Mouse (Mus musculus): ENCODE data around the gene Vps4a. TPM values are rescaled to one million over a fixed set of nuclear protein-coding genes. Genes with fewer than 3 reads are reported as not detected.
A peak's percentile ranks its signal among the peaks of the same experiment; 100 is the strongest.
"Not testable (repeated sequence)": the region's sequence is repeated elsewhere in the genome, so short reads cannot be mapped to it uniquely, and the experiment has no call there.

Vps4a gene
- total RNA-seq (2021) = 10 to 100 TPM; 77.8 to 82.3 TPM
- long read RNA-seq, experiment 1, transcript Vps4a-201 (11 exons, 2,178 nt) = major isoform, 64 of 71 reads
- long read RNA-seq, experiment 1, partial matches to known transcripts = 3 of 71 reads
- long read RNA-seq, experiment 1, other reads (novel, unspliced or antisense) = 4 of 71 reads
- long read RNA-seq, experiment 2, transcript Vps4a-201 (11 exons, 2,178 nt) = major isoform, 114 of 133 reads
- long read RNA-seq, experiment 2, partial matches to known transcripts = 13 of 133 reads
- long read RNA-seq, experiment 2, other reads (novel, unspliced or antisense) = 6 of 133 reads

- peak; percentile 98 for DNase-seq (ENCODE audit: low spot score in 2 of 2)
Observed at GRCm38 (mm10) chr8:107030650-107031576, at the start of gene Vps4a. TSS of gene Vps4a (plus strand) at chr8:107031222.

GRCm38 (mm10) chr8:106985404-106985821 lies 45.6 kb upstream of the Vps4a start:
- DNase-seq (ENCODE audit: low spot score in 2 of 2) = no peak

GRCm38 (mm10) chr8:106985951-106986350 lies 45.1 kb upstream of the Vps4a start:
- DNase-seq (ENCODE audit: low spot score in 2 of 2) = no peak

- DNase-seq (ENCODE audit: low spot score in 2 of 2) = no peak
Observed at GRCm38 (mm10) chr8:106987557-106987956, 43.5 kb upstream of the Vps4a start.

GRCm38 (mm10) chr8:106991393-106991792 lies 39.6 kb upstream of the Vps4a start:
- no peak for DNase-seq (ENCODE audit: low spot score in 2 of 2)

- DNase-seq (ENCODE audit: low spot score in 2 of 2) = not testable (repeated sequence)
Observed at GRCm38 (mm10) chr8:106996339-106996738, 34.7 kb upstream of the Vps4a start.

GRCm38 (mm10) chr8:106997416-106997815 lies 33.6 kb upstream of the Vps4a start:
- DNase-seq (ENCODE audit: low spot score in 2 of 2) = no peak

GRCm38 (mm10) chr8:106999068-106999467 lies 32.0 kb upstream of the Vps4a start:
- no peak for DNase-seq (ENCODE audit: low spot score in 2 of 2)

- peak; percentile 85 to 86 for DNase-seq (ENCODE audit: low spot score in 2 of 2)
Observed at GRCm38 (mm10) chr8:107002532-107002931, 28.5 kb upstream of the Vps4a start.

GRCm38 (mm10) chr8:107007795-107008194 lies 23.2 kb upstream of the Vps4a start:
- DNase-seq (ENCODE audit: low spot score in 2 of 2) = no peak

GRCm38 (mm10) chr8:107012666-107013065 lies 18.4 kb upstream of the Vps4a start:
- no peak for DNase-seq (ENCODE audit: low spot score in 2 of 2)

GRCm38 (mm10) chr8:107014915-107015314 lies 16.1 kb upstream of the Vps4a start:
- no peak for DNase-seq (ENCODE audit: low spot score in 2 of 2)

GRCm38 (mm10) chr8:107023479-107023878 lies 7.5 kb upstream of the Vps4a start:
- peak in 1 of 2 experiments; percentile 58 for DNase-seq (ENCODE audit: low spot score in 2 of 2)

GRCm38 (mm10) chr8:107029310-107029709 lies 1.7 kb upstream of the Vps4a start:
- DNase-seq (ENCODE audit: low spot score in 2 of 2) = no peak

- no peak for DNase-seq (ENCODE audit: low spot score in 2 of 2)
Observed at GRCm38 (mm10) chr8:107030058-107030457, 964 bp upstream of the Vps4a start.

GRCm38 (mm10) chr8:107031577-107032090 lies 612 bp downstream of the Vps4a start:
- no peak for DNase-seq (ENCODE audit: low spot score in 2 of 2)

- not testable (repeated sequence) for DNase-seq (ENCODE audit: low spot score in 2 of 2)
Observed at GRCm38 (mm10) chr8:107033609-107034008, 2.6 kb downstream of the Vps4a start.

- no peak for DNase-seq (ENCODE audit: low spot score in 2 of 2)
Observed at GRCm38 (mm10) chr8:107035641-107036040, 4.6 kb downstream of the Vps4a start.

- DNase-seq (ENCODE audit: low spot score in 2 of 2) = no peak
Observed at GRCm38 (mm10) chr8:107036626-107037025, 5.6 kb downstream of the Vps4a start.

- DNase-seq (ENCODE audit: low spot score in 2 of 2) = no peak
Observed at GRCm38 (mm10) chr8:107040632-107041031, 9.6 kb downstream of the Vps4a start.

GRCm38 (mm10) chr8:107045478-107045877 lies 14.5 kb downstream of the Vps4a start:
- DNase-seq (ENCODE audit: low spot score in 2 of 2) = no peak

- DNase-seq (ENCODE audit: low spot score in 2 of 2) = no peak
Observed at GRCm38 (mm10) chr8:107046976-107047375, 16.0 kb downstream of the Vps4a start.

Measured in adrenal gland, adult 18-20 months (tissue).